Mouse (Mus musculus): Measurements from ENCODE around the gene Cgrrf1.
A peak's percentile ranks its signal among the peaks of the same experiment; 100 is the strongest.

Gene Cgrrf1

DNA sequence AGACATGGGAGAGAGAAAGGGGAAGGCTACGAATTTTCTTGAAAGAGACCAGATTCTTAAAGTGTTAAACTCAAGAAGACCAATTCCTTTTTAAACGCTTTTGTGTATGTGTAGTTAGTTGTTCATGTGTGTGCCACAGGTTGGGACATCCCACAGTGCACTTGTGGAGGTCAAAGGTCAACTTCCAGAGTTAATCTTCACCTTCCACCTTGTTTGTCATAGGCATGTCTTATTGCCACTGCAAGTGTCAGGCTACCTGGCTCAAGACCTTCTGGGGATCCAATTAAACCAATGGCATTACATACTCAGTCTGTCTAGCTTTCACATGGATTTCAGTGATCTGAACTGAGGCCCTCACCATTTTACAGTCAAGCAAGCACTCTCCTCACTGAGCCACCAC lies 7.9 kb upstream of the Cgrrf1 start:
- no peak for DNase-seq (ENCODE audit: low spot score in 2 of 2)

- no peak for DNase-seq (ENCODE audit: low spot score in 2 of 2)
These were observed 4.5 kb upstream of the Cgrrf1 start for GRCm38 (mm10) chr14:46827430-46827829.

- DNase-seq (ENCODE audit: low spot score in 2 of 2), result no peak
These were observed 630 bp upstream of the Cgrrf1 start for GRCm38 (mm10) chr14:46831295-46831694.

DNA sequence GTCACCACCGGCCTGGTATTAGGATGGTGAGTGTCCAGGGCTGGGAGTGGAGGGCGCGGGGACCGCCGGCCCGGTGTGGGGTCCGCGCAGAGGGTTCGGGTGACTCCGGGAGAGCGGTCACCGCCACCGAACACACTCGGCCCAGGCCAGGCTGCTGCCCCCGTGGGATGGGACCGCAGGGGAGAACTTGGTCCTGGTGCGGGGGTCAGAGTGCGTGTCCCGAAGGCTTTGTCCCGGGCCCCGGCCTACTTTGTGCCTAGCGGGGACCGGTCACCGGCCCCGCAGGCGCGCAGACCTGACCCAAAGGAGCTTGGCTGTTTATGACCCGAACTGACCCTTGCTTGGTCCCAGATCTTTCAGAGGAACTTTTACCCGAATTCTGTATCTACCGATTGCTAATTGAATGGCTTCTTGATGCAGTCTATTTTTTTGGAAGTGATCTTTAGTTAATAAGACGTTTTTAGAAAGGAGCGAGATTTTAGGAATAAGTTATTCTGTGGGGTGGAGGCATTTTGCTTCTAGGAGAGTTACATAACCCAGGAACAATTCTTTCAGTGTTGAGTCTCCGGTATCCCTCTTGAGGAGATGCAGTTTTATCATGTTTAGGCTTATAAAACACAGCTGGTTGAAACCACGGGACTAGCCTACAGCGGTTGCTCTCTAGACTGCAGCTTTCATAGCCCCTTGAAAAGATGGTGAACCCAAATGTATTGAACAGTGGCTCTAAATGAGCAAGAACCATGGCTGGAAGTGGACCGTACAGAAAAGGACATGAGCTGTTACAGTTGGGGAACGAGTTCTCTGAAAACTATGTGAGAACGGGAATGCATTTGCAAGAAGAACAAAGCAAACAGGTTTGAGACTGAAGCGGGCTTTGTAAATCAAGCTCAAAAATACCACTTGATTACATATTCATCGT lies 688 bp downstream of the Cgrrf1 start:
- peak; percentile 24 to 40 for DNase-seq (ENCODE audit: low spot score in 2 of 2)

- no peak for DNase-seq (ENCODE audit: low spot score in 2 of 2)
These were observed 7.4 kb downstream of the Cgrrf1 start for GRCm38 (mm10) chr14:46839326-46839725.

DNA sequence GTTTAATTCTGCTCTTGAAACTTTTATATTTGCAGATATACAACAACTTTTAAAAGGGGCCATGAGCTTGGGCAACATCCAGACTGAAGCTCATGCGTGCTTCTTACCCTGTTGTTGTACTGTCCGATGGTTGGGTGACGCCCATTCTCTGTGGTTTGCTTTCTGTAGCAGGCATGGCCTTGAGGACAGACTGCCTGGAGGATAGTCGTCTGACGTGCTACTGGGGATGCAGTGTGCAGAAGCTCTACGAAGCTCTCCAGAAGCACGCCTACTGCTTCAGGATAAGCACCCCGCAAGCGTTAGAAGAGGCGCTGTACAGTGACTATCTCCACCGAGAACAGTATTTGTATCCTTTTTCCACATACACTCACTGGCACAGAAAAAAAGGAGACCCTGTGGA lies 13.8 kb downstream of the Cgrrf1 start:
- DNase-seq (ENCODE audit: low spot score in 2 of 2), result no peak

- no peak for DNase-seq (ENCODE audit: low spot score in 2 of 2)
These were observed 16.2 kb downstream of the Cgrrf1 start for GRCm38 (mm10) chr14:46848063-46848590.

DNA sequence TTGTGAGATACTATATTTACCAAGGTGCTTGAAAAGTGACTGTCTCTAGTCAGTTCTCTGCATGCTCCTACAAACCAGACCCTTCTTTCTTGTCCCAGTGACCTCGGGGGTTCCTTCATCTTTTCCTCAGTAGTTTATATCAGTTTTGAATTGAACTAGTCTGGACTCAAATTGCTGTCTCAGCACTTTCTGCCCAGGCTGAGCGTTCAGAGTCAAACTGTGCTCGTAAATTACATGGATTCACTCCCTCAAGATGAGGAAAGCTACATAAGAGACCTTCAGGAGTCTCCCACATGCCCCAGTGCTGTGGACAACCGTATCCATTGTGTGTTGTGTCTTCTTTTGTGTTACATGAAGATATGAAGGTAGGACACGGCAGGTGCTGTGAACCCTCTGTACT lies 16.8 kb downstream of the Cgrrf1 start:
- no peak for DNase-seq (ENCODE audit: low spot score in 2 of 2)

DNA sequence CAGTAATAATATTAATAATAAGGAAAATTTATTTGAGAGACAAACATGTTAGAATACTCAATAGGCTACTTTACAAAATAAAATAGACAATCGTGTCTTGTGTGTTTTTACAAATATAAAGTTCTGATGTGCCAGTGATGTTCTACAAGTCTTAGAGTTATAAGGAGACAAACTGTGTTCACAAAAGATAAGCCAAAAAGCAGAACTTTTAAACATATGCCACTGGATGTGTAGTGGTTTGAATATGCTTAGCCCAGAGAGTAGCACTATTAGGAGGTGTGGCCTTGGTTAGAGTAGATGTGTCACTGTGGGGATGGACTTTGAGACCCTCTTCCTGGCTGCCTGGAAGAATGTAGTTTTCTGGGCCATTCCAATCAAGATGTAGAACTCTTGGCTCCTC lies 17.8 kb downstream of the Cgrrf1 start:
- DNase-seq (ENCODE audit: low spot score in 2 of 2), result no peak

DNA sequence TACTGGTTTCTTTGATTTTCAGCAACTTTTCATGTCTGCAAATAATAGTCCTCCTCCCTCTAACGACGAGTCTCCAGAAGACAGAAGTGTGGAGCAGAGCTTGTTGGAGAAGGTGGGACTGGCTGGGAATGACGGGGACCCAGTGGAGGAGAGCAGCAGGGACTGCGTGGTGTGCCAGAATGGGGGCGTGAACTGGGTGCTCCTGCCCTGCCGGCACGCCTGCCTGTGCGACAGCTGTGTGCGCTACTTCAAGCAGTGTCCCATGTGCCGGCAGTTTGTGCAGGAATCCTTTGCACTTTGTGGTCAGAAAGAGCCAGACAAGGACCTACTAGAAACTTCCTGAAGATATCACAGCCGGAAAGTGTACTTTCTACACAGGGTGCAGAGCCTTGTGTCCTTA lies 21.8 kb downstream of the Cgrrf1 start:
- no peak for DNase-seq (ENCODE audit: low spot score in 2 of 2)

- no peak for DNase-seq (ENCODE audit: low spot score in 2 of 2)
These were observed 31.0 kb downstream of the Cgrrf1 start for GRCm38 (mm10) chr14:46862922-46863321.

DNA sequence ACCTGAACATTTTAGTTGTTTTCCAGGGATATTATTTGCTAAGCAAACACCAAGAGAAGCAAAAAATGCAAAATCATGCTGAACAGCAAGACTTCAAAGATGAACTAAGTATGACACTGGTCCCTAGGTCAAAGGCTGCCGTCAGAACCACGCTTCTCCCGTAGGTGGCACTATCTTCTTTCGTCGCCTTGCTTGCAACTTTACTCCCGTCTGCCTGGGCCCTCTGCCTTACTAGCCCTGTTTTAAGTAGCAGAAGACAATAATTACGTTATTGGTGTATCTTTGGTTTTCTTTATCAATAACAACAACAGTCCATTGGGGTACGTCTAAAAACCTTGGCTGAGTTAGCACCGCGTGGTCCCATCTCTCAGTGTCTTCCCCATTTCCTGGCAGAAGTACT lies 49.0 kb downstream of the Cgrrf1 start:
- peak; percentile 34 to 52 for DNase-seq (ENCODE audit: low spot score in 2 of 2)

GRCm38 (mm10) chr14:46881581-46882430 lies 49.9 kb downstream of the Cgrrf1 start:
- DNase-seq (ENCODE audit: low spot score in 2 of 2), result peak in 1 of 2 experiments; percentile 24

GRCm38 (mm10) chr14:46882431-46883067 lies 50.6 kb downstream of the Cgrrf1 start, which contains the start of gene Samd4:
Gene Samd4 (plus strand): TSS chr14:46882854.
- DNase-seq (ENCODE audit: low spot score in 2 of 2), result peak; percentile 60 to 67

DNA sequence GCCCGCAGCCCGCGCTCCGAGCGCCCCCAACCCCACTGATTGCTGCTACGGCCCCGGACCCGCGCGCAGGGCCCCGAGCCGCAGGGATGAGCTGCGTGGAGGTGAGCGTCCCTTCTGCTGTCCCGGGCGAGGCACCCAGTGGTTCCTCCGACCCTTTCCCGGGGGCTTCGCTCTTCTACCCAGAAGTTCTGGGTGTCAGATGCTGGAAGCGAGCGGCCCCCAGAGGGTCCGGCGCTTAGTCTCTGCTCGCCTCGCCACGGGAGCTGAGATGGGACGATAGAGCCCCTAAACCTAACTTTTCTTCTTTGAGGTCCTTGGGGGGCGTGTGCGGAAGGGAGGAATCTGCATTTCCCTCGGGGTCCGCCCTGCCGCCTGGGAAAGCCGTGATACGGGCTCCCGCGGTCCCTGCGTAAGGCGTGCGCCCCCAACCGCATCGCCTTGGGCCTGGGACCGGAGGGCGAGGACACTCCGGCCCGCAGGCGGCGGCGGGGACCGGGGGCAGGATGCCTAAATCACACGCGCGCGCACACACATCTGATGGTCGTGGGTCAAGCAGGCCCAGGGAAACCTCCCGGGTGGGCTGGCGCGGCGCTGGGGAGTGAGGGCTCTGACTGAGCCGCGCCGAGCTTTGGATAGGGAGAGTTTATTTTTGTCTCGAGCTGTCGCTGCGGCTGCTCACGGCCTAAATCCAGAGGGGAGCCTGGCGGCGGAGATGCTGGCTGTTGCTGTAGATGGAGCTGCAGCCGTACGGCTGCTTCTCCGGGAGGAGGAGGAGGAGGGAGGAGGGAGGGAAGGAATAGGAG lies 51.3 kb downstream of the Cgrrf1 start:
- DNase-seq (ENCODE audit: low spot score in 2 of 2), result peak; percentile 61 to 75

- peak; percentile 35 to 59 for DNase-seq (ENCODE audit: low spot score in 2 of 2)
These were observed 52.0 kb downstream of the Cgrrf1 start for GRCm38 (mm10) chr14:46883871-46884441.

DNA sequence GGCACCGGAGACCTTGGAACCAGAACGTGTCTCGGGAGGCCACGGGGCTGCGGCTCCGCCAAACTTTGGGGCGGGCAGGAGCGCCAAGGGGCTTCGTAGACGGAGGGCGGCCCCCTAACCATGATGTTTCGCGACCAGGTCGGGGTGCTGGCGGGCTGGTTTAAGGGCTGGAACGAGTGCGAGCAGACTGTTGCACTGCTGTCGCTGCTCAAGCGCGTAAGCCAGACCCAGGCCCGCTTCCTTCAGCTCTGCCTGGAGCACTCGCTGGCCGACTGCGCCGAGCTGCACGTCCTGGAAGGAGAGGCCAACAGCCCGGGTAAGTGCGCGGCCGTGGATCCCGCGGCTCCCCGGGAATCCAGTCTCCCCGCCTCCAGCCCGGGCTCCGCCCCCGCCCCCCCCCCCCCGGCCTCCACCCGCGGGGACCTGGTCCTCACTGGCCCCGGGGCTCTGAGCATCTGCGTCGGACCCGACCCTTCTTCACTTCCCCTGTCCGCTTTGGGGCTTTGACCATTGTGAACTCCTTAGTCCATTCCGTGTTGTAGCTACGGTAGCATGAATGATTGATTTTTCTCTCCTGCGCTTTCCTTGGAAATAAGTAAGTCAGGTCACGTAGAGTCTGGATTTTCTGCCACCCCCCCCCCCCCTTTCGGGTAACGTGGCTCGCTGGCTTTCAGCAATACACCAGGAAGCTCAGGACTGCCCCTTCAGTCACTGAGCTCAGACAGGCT lies 52.9 kb downstream of the Cgrrf1 start:
- DNase-seq (ENCODE audit: low spot score in 2 of 2), result peak; percentile 51 to 65

GRCm38 (mm10) chr14:46885429-46885755 lies 53.5 kb downstream of the Cgrrf1 start:
- DNase-seq (ENCODE audit: low spot score in 2 of 2), result peak in 1 of 2 experiments; percentile 4

DNA sequence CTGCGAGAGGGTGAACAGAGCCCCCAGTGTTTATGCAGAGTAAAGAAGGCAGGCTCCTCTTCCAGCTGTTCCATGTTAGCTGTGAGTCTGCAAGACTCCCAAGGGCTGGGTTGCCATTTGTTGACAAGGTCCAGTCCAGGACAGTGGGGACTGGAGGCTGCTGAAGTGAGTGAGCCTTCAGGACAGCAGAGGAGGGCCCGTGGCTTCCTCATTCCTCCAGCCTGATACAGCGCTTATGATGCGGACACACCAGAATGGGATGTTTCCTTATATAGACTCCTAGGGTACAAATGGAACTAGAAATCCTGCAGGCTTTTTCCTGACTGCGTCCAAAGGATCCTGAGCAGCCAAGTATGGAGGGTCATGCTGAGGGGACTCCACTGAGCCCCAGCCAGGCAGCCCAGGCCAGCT lies 54.0 kb downstream of the Cgrrf1 start:
- peak in 1 of 2 experiments; percentile 15 for DNase-seq (ENCODE audit: low spot score in 2 of 2)

- DNase-seq (ENCODE audit: low spot score in 2 of 2), result no peak
These were observed 57.2 kb downstream of the Cgrrf1 start for GRCm38 (mm10) chr14:46889096-46889495.
